Mouse (Mus musculus) retina, postnatal 7 days (tissue): ENCODE results near the gene Ush2a.

Experiments
- DNase-seq: peaks from one replicate; pipeline ENCODE4 v3.0.0-alpha.2; 2012; ENCODE audit warnings: low read depth, low spot score

Gene Ush2a

DNA sequence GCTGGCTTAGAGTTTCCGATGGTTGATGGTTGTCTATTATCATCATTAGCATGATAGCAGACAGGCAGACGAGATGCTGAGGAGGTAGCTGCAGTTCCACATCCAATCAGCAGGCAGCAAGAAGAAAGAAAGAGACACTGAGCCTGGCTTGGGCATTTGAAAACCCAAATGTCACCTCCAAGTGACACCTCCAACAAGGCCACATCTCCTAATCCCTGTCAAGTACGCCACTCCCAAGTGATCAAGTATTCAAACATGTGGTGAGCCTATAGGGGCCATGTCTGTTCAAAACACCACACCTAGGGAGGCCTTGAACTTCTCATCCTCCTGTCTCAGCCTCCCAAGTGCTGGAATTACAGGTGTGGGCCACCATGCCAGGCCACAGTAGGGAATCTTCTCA is 501.9 kb downstream of the Ush2a start:
- no peak for DNase-seq

GRCm38 (mm10) chr1:188770828-188771227 is 509.0 kb downstream of the Ush2a start:
- no peak for DNase-seq

- no peak for DNase-seq
Observed at GRCm38 (mm10) chr1:188772516-188773229, 510.9 kb downstream of the Ush2a start.

- DNase-seq: no peak
Observed at GRCm38 (mm10) chr1:188773631-188774030, 511.8 kb downstream of the Ush2a start.

DNA sequence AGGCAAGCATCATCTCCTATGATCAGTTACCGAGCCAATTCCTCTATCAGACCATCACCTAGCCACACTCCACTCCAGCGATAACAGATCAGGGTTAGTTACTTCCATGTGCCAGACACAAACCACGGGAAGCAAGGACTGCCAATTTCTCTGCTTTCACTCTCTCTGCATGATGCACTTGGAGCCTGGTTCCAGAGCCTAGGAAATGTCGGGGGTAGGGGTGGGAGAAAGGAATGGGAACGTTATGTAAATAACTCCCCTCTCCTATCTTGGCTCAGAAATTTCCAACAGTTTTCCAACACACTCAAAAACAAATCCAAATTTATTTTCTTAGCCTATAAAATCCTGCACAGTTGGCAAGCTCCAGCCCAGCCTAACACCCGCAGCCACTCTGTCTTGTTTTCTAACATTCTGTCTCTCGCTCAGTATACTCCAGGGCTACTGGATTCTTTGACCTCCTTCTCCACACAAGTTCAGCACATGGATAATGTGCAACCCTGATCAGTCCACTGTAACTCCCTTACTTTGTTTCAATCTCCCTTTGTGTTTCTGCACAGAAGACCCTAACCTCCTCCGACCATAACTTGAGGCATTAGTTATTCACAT is 515.8 kb downstream of the Ush2a start:
- DNase-seq: no peak

GRCm38 (mm10) chr1:188785056-188785455 is 523.2 kb downstream of the Ush2a start:
- DNase-seq: no peak

- no peak for DNase-seq
Observed at GRCm38 (mm10) chr1:188805069-188805468, 543.2 kb downstream of the Ush2a start.

- DNase-seq: peak; percentile 5
Observed at GRCm38 (mm10) chr1:188805852-188806251, 544.0 kb downstream of the Ush2a start.

- no peak for DNase-seq
Observed at GRCm38 (mm10) chr1:188810631-188811030, 548.8 kb downstream of the Ush2a start.

DNA sequence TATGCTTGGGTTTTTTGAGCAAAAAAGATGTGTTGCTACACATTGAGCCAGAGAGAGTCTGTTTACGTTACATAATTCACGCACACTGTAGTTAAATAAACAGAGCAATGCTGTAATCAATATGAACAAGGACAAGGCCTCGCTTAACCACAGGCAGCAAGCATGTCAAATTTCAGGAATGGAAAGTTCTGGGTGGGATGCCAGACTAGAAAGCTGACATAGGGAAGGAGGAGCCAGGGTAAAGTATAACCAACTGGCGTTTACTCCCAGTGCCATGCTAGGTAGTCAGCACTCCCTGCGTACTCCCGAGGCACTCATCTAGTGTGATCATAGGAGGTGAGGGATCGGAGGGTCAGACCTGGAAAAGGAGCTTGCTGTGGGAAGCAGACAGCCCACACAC is 553.2 kb downstream of the Ush2a start:
- no peak for DNase-seq

GRCm38 (mm10) chr1:188824195-188824594 is 562.4 kb downstream of the Ush2a start:
- no peak for DNase-seq

GRCm38 (mm10) chr1:188824878-188825532 is 563.2 kb downstream of the Ush2a start:
- DNase-seq: no peak

DNA sequence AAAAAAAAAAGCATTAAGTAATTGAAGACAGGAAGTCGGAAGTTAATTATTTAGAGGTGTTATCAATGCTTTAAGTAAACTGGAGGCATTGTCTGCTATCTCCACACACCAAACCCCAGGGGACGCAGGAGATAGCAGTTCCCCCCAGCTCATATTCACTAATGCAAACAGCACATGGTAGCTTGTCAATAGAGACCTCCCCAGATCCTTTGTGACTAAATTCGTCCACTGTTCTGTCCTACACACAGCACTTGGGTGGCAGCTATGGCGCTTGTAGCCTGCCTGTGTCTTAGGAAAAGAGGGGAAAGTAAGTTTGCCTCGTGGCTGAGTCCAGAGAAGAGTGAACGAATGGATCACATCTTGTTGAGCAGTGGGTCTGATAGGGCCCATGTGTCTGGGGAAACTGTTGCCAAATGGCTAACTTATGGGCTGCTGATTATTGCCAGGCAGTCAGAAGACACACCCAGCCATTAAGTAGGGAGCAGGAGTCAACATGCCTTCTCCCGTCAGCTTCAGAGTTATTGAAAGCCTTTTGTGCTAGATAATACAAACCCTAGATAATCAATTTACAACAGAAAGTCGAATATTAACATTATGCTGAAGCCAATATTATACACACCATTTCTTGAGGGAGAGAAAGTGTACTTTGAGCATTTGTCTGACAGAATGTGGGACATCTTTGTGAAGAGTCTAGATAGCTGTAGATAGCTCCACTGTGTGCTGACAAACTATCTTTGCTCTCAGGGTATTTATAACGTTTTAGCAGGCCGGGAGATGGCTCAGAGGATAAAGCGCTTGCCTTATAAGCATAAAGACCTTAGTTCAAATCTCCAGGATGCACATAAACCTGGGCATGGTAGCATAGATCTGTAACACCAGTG is 568.9 kb downstream of the Ush2a start:
- DNase-seq: no peak

DNA sequence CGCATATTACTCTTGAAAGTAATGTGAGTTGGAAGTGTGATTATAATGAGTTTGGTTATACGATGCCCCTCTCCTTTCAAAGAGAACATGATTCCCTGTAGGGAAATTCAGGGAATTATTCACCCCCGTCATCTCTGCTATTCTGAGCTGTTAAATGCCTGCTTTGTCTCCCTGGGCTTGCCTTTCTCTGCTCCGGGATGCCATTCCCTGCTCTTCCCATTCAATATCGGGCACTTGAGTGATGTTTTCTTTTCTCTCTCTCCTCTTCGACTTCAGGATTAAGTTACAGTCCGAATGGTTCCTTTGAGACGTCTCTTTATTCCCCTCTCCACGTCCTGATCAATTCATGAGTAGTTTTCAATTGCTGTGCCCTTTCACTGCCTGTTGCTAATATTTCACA is 572.1 kb downstream of the Ush2a start:
- no peak for DNase-seq

DNA sequence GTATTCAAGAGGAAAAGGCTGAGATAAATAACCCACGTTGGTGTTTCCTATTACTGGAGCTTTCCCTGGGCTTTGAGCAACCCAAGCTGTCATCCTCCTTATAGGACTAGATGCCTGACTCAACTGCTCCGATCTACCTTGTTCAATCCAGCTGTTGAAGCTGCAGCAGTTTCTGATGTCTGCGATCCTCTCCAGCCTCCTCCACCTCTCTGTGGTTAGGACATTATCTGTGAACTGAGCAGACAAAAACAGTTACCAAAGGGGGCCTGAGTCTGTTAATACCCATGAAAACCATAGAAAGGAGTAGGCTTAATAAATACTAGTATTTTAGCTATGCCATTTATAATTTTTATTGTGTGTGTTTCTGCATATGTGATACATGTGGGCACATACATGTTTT is 572.9 kb downstream of the Ush2a start:
- no peak for DNase-seq

DNA sequence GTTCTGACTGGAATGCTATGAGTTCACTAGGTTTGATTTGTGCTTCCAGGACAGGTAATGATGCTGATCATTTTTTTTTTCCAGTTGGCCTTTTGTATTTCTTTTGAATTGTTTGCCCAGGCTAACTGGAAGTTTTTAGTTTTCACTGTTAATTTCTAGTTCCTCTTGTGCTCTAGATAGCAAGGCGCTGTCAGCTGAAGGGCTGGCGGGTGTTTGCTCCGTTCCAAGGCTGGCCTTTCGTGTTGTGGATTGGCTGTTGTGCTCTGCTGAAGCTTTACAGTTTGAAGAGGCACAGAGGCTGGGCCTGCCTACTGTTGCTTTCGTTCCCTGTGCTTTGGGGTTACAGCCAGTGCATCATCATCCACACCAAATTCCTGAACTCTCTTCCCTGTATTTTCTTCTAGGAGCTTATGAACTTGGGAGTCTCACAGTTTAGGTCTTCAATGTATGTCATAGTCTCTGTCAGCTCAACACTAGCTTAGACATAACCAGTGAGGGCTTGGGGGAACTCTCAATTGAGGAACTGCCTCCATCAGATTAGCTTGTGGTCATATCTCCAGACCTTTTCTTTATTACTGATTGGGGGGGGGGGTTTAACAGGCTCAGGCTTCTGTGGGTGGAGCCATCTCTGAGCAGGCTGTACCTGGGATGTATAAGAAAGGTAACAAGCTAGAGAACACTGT is 575.9 kb downstream of the Ush2a start:
- DNase-seq: no peak

DNA sequence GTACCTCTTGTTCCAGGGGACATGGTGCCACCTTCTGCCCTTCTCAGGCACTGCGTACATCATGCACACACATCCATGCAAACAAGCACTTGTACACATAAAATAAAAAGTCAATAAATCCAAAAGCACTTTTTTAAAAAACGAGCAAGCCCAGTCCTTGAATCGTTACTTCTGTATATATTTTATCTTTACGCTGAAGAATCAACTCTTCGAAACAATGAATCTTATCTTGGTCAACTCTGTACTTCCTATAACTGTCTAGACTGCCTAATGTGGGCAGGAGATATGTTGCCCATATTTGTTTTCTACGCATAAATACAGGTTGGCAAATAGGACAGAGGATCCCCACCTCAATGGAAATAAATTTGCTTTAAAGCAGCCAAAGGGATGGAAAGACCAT is 585.4 kb downstream of the Ush2a start:
- no peak for DNase-seq

DNA sequence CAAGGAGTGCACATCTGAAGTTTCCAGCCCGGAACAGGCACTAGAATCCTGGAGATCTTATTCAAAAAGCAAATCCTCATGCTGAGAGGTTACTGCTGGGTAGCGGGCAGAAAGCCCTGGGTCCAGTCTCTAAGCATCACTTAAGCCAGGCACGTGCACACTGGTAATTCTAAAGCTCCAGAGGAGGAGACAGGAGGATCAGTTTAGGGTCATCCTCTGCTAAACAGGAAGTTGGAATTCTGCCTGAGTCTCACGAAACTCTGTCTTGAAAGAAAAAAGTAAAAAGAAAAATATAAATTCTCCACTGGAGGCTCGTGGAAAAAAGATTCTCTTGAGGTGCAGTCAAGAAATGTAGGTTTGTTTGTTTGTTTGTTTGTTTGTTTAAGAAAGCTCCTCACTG is 591.0 kb downstream of the Ush2a start:
- DNase-seq: no peak

- DNase-seq: no peak
Observed at GRCm38 (mm10) chr1:188854240-188854639, 592.4 kb downstream of the Ush2a start.

DNA sequence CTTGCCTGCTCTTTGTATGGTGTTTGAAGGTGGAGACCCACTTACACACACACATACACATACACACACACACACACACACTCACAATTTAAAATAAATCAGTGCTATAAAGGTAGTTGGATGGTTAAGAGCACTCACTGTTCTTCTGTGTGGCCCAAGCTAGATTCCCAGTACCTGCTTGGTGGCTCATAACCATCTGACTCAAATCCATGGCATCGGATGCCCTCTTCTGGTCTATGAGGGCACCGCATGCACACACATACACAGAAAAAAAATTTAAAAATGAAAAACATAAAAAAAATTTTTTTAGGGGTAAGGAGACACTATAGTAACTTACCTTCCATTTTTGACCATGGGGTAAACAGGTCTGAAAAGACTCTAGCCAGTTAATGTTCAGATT is 593.2 kb downstream of the Ush2a start:
- DNase-seq: no peak

DNA sequence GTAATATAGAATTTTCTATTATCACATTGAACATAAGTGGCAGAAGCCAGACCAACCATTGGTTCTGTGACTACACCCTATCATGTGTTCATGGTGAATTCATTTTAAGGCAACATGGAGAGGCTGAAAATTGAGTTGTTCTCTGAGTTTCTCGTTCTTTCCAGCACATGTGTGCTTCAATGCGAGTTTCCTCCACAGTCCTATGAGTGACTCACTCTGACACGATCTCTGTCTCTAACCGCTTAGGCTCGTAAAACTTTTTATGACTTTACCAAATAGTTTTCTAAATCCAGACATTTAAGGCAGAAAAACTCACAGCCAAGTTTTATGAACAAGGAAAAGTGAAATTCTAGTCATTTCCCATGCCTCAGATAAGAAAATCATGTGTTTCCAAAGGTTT is 597.9 kb downstream of the Ush2a start:
- DNase-seq: no peak
